Mouse (Mus musculus): ENCODE data around the gene Zc3h12a.

Gene Zc3h12a

GRCm38 (mm10) chr4:125115710-125116089, 11.9 kb downstream of the Zc3h12a start:
- DNase-seq (ENCODE audit: low spot score in 2 of 2), result no peak

DNA sequence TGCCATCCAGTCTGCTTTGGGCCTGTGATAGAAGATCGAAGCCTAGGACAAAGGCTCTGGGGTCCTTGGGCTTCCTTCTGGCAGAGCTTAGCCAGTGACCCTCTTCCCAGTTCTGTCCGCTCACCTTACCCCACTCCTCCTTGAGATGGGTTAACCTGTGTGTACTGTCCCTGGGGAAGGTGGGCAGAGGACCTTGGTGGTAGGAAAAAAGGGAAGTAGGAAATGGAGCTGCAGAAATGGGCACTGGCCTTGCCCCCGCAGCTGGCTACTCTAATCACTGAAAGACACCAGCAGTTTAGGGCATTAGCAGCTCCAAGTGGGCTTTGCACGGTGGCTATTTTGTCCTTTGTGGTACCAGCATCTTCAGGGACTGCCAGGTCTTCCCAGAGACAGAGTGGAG, 12.6 kb downstream of the Zc3h12a start:
- DNase-seq (ENCODE audit: low spot score in 2 of 2), result no peak

DNA sequence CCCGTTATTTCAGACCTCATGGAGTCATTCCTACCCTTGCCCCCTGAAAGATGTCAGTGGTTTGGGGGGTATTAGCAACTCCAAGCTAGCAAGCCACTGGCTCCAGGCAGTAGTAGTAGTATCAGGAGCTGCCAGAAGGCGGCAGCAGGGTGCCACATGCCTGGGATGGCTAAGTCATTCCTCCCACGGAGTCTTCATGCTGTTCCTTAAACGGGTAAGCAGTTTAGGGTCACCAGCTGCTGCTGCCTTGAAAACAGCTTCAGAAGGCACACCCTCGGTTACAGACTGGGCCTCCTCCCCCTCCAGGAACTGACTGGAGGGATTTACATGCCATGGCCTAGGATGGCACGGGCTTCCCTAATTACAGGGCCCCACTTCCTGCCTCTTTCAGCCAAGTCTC, 13.0 kb downstream of the Zc3h12a start:
- DNase-seq (ENCODE audit: low spot score in 2 of 2), result peak; percentile 81 to 89

DNA sequence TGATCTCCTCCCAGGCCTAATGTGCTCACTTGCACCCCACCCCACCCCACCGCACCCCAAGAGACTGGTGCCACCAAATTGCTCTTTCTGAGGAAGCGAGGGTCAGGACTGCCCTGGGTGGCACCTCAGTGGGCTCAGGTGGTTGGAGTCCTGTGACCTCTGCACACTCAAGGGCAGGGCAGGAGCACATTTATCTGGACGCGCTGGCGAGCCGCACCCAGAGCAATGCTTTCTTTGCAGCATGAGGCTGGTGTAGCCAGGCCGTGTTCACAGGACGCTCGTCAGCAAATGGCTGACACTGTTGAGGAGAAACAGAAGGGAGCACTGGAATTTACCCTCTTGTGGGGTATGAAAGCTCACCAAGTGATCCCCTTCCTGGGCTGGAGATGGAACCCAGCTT, 22.3 kb downstream of the Zc3h12a start:
- DNase-seq (ENCODE audit: low spot score in 2 of 2), result no peak

DNA sequence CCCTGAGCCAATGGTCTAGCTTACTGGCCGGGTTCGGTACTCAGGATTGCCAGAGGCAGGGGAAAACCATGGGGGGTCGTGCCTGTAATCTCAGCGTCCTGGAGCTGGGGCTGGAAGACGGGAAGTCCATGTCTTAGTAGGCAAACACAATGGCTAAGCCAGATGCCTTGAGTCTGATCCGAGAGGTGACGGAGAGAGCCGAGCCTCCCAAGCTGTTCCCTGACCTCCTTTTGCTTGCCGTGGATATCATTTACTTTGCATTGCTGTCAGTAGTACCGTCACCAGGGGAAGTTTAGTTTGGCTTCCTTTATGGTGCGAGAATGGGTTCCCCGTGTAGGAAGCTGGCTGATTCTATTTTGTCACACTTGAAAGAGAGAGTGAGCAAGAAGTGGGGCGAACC, 26.3 kb downstream of the Zc3h12a start:
- DNase-seq (ENCODE audit: low spot score in 2 of 2), result no peak

GRCm38 (mm10) chr4:125099458-125099857, 28.2 kb downstream of the Zc3h12a start:
- peak; percentile 57 to 82 for DNase-seq (ENCODE audit: low spot score in 2 of 2)

DNA sequence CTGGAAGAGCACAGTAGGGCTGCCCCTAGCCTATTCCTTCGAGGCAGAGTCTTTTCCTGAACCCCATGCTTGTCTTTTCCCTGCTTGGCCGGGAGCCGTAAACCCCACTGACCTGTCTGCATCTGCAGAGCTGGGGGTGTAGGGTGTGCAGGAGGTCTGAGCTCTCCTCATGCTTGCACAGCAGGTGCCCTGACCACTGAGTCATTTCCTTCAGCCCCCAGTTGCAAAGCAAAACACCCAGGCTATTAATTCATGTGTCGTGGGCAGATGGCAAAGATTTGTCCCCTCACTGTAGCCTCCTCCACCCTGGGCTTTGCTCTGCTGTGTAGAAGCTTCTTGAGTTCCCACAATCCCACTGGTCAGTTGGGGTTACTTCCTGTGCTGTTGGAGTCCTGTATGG, 30.2 kb downstream of the Zc3h12a start:
- no peak for DNase-seq (ENCODE audit: low spot score in 2 of 2)

DNA sequence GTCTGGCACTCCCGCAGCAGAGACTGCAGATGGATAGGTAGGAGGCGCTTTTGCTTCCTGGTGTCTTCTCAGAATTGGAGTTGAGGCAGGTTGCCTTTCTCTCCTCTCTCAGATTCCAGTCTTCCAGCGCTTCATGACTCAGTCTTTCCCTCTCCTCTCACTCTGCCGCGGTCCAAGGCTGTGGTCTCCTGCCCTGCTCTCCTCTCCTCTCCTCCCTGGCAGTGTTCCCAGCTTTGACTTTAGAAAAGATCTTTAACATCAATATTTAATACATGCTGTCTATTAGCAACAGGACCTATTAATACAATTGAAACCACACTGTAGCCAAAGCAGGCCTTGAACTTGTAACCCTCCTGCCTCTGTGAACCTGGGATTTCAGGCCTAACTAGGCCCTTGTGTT, 31.6 kb downstream of the Zc3h12a start:
- no peak for DNase-seq (ENCODE audit: low spot score in 2 of 2)

DNA sequence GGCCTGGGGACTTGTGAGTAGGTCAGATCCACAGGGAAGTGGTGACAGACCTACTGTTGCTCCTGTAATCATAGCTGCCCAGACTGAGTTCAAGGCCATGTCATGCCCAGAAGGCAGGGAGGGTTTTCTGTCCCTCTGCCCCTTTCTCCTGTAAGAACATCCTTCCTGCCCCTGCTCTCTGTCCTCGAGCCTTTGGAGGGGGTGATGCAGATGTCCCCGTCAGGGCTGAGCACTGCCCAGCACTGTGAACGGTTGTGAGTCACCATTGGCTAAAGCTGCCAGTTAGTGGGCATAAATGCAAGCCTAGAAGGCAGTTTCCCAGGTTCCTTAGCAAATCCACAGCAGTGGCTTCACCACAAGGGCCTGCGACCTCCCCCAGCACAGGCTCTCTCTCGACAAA, 34.6 kb downstream of the Zc3h12a start:
- DNase-seq (ENCODE audit: low spot score in 2 of 2), result no peak

DNA sequence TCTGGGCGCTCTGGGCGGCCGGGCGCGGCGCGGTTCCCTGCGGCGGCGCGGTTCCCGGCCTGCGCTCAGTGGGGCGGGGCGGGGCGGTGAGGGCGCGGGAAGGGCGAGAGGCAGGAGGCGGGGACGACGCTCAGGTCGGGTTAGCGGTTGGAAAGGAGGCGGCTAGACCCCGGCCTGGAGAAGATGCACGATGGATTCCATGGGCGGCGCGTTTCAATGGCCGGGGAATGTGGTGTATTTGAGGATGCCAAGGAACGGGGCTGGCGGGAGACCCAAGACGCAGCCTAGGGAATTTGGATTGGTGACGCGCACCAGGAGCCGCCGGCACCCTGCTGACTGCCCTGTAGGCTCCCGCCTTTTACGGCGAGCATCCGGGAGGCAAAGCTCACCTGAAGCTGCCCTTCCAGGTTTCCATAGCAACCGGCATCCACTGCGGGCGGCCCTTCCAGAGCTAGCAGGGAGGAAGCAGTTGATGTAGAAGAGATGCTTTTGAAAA, 42.2 kb downstream of the Zc3h12a start:
- DNase-seq (ENCODE audit: low spot score in 2 of 2), result peak; percentile 50 to 62

GRCm38 (mm10) chr4:125084403-125085345, 43.0 kb downstream of the Zc3h12a start, which contains the start of gene Meaf6:
TSS of gene Meaf6 (plus strand) at chr4:125085134.
- peak; percentile 78 to 85 for DNase-seq (ENCODE audit: low spot score in 2 of 2)

GRCm38 (mm10) chr4:125078698-125079097, 48.9 kb downstream of the Zc3h12a start:
- no peak for DNase-seq (ENCODE audit: low spot score in 2 of 2)

DNA sequence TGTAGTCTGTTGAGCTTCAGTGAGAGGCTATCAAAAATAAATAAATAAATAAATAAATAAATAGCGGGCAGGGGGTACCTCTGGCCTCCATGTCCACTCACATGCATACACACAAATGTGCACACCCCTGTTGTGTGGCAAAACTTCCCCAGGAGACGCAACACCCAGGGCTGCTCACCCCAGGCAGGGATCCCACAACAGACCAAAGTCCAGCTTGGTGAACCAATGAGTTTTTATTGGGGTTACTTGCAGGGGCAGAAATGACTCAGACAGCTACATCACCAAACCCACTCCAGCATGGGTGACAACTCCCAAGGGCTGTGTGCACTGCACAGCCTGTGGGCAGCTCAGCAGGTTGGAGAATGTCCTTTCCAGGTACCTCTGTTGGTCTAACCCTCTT, 49.9 kb downstream of the Zc3h12a start:
- no peak for DNase-seq (ENCODE audit: low spot score in 2 of 2)
